Comparison of ENCODE assay signal across 24 mouse cellular contexts in the genomic region with DNA sequence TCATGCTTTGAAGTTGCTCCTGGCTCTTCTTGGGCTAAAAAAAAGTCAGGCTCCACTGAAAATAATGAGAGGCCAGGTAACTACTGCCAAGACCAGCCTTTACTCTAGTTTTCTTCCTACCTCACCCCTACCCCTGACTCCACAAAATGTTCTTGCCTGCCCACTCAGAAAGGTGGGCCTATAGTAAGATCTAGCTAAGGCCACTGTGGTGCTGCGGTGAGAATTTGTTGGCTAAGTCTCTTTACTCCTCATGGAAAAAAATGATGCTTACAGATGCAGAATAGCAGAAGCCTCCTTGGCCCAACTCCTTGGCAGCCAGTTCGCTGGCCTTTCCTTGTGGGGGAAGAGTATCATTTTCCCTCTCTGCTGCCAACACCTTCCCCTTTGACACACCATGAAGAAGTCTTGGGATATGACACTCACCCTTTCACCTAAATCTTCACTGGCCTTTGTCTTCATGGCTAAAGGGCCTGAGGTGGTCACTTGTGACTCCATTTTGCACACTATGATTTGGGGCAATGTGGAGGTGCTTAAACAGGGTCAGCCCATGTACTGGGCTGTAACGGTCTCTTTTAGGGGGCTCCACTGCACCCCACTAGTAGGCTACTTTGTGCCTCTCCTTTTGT. TPM values are rescaled to one million over a fixed set of nuclear protein-coding genes. Genes with fewer than 3 reads are reported as not detected.
DNase-seq lines count a peak whose midpoint lies in the region; ATAC-seq and TF ChIP-seq lines count a peak whose summit lies in the region.
"Had no signal": no experiment of that assay in that cellular context is flagged by ENCODE, and none has a peak within 500 bp of the region (broad histone marks: within the 10 kb centered on the region; RNA-seq: fewer than 3 reads in every experiment).

No protein-coding gene starts in this region.

- H3K9me3 ChIP-seq in forebrain, embryonic 13.5 days (replicated peaks), result no peaks in the 10 kb centered on the region
- no peaks in the 10 kb centered on the region for H3K9me3 ChIP-seq in forebrain, embryonic 16.5 days (ENCODE audit: control insufficient read depth, low read length)
- H3K9me3 ChIP-seq in heart, embryonic 14.5 days (ENCODE audit: control insufficient read depth, low read length), result no peaks in the 10 kb centered on the region
- no peaks in the 10 kb centered on the region for H3K9me3 ChIP-seq in CH12.LX (replicated peaks; ENCODE audit: low read length)
- no peaks in the 10 kb centered on the region for H3K9me3 ChIP-seq in embryonic facial prominence, embryonic 13.5 days
- H3K9me3 ChIP-seq: midbrain, embryonic 15.5 days; neural tube, embryonic 15.5 days had no signal

- in situ Hi-C loops in CH12.LX (cut with MboI; ENCODE audit: low pct_ligation_motif_present, low pct_unique_long_range_greater_than_20kb, low sequenced_read_pairs), result loop anchor here (5.0 to 10.0 kb wide), 2 partner anchors 216 to 308 kb away; no protein-coding TSS in a partner anchor

- H3K4me3 ChIP-seq in forebrain, embryonic 13.5 days, result no peak overlapping the region
- no peak overlapping the region for H3K4me3 ChIP-seq in forebrain, embryonic 16.5 days (replicated peaks; ENCODE audit: low read length)
- H3K4me3 ChIP-seq in heart, embryonic 14.5 days (ENCODE audit: control insufficient read depth in 1 of 2, insufficient read depth in 1 of 2, low read depth in 1 of 2, low read length in 2 of 2), result no peak overlapping the region
- no peak overlapping the region for H3K4me3 ChIP-seq in CH12.LX (replicated peaks in 1 of 3; ENCODE audit: low read depth in 2 of 3, low read length in 2 of 3, poor library complexity in 1 of 3)
- H3K4me3 ChIP-seq in embryonic facial prominence, embryonic 13.5 days, result no peak overlapping the region
- H3K4me3 ChIP-seq: layer of hippocampus, adult 2 months; midbrain, embryonic 15.5 days; myocyte; neural tube, embryonic 15.5 days had no signal

- intact Hi-C loops in heart, postnatal 36 days (cut with DNase I), result loop anchor here (1.0 to 5.0 kb wide), 3 partner anchors 71 to 306 kb away; no protein-coding TSS in a partner anchor

- H3K36me3 ChIP-seq in forebrain, embryonic 13.5 days (ENCODE audit: poor library complexity, severe bottlenecking), result peaks cover 49% of the 10 kb centered on the region
- no peaks in the 10 kb centered on the region for H3K36me3 ChIP-seq in forebrain, embryonic 16.5 days (ENCODE audit: control insufficient read depth, insufficient read depth)
- H3K36me3 ChIP-seq in heart, embryonic 14.5 days (ENCODE audit: control insufficient read depth, insufficient read depth, low read length), result peaks cover 58% of the 10 kb centered on the region
- peaks cover 51 to 68% of the 10 kb centered on the region in 2 experiments for H3K36me3 ChIP-seq in CH12.LX (replicated peaks in 1 of 2; ENCODE audit: control insufficient read depth in 1 of 2, insufficient read depth in 1 of 2, low read length in 1 of 2)
- H3K36me3 ChIP-seq in embryonic facial prominence, embryonic 13.5 days, result peaks cover 44% of the 10 kb centered on the region
- H3K36me3 ChIP-seq: midbrain, embryonic 15.5 days; neural tube, embryonic 15.5 days had no signal

- TF ChIP-seq RAD21 in CH12.LX (IDR thresholded peaks at IDR 0.05; ENCODE audit: low read depth, low read length), result no peak

- no peak for DNase-seq in heart, postnatal 36 days
- no peak for DNase-seq in CH12.LX (ENCODE audit: extremely low read depth)
- no peak for DNase-seq in thymus, postnatal 14 days
- DNase-seq in spleen, postnatal 4 days (ENCODE audit: low spot score in 2 of 2), result no peak
- DNase-seq: adrenal gland, postnatal 10 days; cerebellum, adult 9-11 months; gastrocnemius, postnatal 25 days; heart, postnatal 4 days; kidney, adult 8-10 months; kidney, postnatal 14 days; layer of hippocampus, postnatal 36 days; liver; right cerebral cortex, postnatal 25 days; thymus, postnatal 36 days had no signal

- ATAC-seq in forebrain, embryonic 13.5 days, result no peak
- no peak for ATAC-seq in forebrain, embryonic 16.5 days
- ATAC-seq in heart, embryonic 14.5 days (ENCODE audit: insufficient number of reproducible peaks, insufficient read depth, low FRiP score, low read depth), result no peak
- ATAC-seq in embryonic facial prominence, embryonic 13.5 days (ENCODE audit: insufficient number of reproducible peaks, insufficient read depth, low FRiP score, low TSS enrichment, low read depth), result no peak
- ATAC-seq: hindbrain, postnatal 0 days; midbrain, embryonic 15.5 days; Patski had no signal

- peak; percentile 31; the same call in 1 of the 2 replicates for TF ChIP-seq POLR2A in CH12.LX (IDR thresholded peaks at IDR 0.05; ENCODE audit: low read depth, low read length)

- peak overlapping the region; percentile 5; the same call in 1 of the 2 replicates for H3K4me2 ChIP-seq in forebrain, embryonic 13.5 days
- H3K4me2 ChIP-seq in forebrain, embryonic 16.5 days (ENCODE audit: low read length), result no peak overlapping the region
- no peak overlapping the region for H3K4me2 ChIP-seq in heart, embryonic 14.5 days (ENCODE audit: low read length)
- no peak overlapping the region for H3K4me2 ChIP-seq in CH12.LX (ENCODE audit: insufficient read depth, low read depth, poor library complexity, severe bottlenecking)
- H3K4me2 ChIP-seq in embryonic facial prominence, embryonic 13.5 days, result no peak overlapping the region
- H3K4me2 ChIP-seq: midbrain, embryonic 15.5 days; neural tube, embryonic 15.5 days had no signal

- dilution Hi-C loops in CH12.LX (cut with MboI; ENCODE audit: extremely low pct_ligation_motif_present, extremely low pct_unique_long_range_greater_than_20kb, low sequenced_read_pairs), result no loop called here

- TF ChIP-seq CTCF in CH12.LX (conservative IDR thresholded peaks at IDR 0.05 in 1 of 2, IDR thresholded peaks at IDR 0.05 in 1 of 2; ENCODE audit: low read depth in 2 of 2, low read length in 2 of 2), result no peak

- H3K27me3 ChIP-seq in forebrain, embryonic 13.5 days, result no peaks in the 10 kb centered on the region
- no peaks in the 10 kb centered on the region for H3K27me3 ChIP-seq in forebrain, embryonic 16.5 days (replicated peaks; ENCODE audit: control insufficient read depth, insufficient read depth, low read length)
- no peaks in the 10 kb centered on the region for H3K27me3 ChIP-seq in heart, embryonic 14.5 days (ENCODE audit: control insufficient read depth, insufficient read depth, low read length)
- no peaks in the 10 kb centered on the region for H3K27me3 ChIP-seq in CH12.LX (replicated peaks)
- no peaks in the 10 kb centered on the region for H3K27me3 ChIP-seq in embryonic facial prominence, embryonic 13.5 days
- H3K27me3 ChIP-seq: Patski had no signal

- peaks cover 31% of the 10 kb centered on the region for H3K79me2 ChIP-seq in CH12.LX (replicated peaks; ENCODE audit: control insufficient read depth, extremely low read depth, insufficient read depth, poor library complexity, severe bottlenecking)

- peak overlapping the region; percentile 46 for H3K9ac ChIP-seq in forebrain, embryonic 13.5 days
- no peak overlapping the region for H3K9ac ChIP-seq in forebrain, embryonic 16.5 days (replicated peaks; ENCODE audit: low read depth, low read length)
- H3K9ac ChIP-seq in heart, embryonic 14.5 days (ENCODE audit: low read length), result 0 out of 2 replicates have a peak overlapping the region, but pooled peaks have one; percentile 21
- H3K9ac ChIP-seq in CH12.LX (ENCODE audit: insufficient read depth, low read depth), result no peak overlapping the region
- peak overlapping the region; percentile 32; the same call in 1 of the 2 replicates for H3K9ac ChIP-seq in embryonic facial prominence, embryonic 13.5 days
- H3K9ac ChIP-seq: midbrain, embryonic 15.5 days; neural tube, embryonic 15.5 days had no signal

- no peak for TF ChIP-seq EP300 in CH12.LX (IDR thresholded peaks at IDR 0.05; ENCODE audit: low read length)

- WGBS in forebrain, embryonic 13.5 days, result 91% methylated on average over 3 of the region's 3 CpGs
- 77% methylated on average over 3 of the region's 3 CpGs for WGBS in forebrain, embryonic 16.5 days
- 89% methylated on average over 3 of the region's 3 CpGs for WGBS in heart, embryonic 14.5 days
- WGBS in embryonic facial prominence, embryonic 13.5 days, result 77% methylated on average over 3 of the region's 3 CpGs

- H3K4me1 ChIP-seq in forebrain, embryonic 13.5 days, result peaks cover 78% of the 10 kb centered on the region
- peaks cover 35% of the 10 kb centered on the region for H3K4me1 ChIP-seq in forebrain, embryonic 16.5 days (replicated peaks; ENCODE audit: control insufficient read depth, insufficient read depth, low read length)
- H3K4me1 ChIP-seq in heart, embryonic 14.5 days (ENCODE audit: control insufficient read depth in 2 of 2, insufficient read depth in 2 of 2, low read length in 2 of 2), result peaks cover 8 to 41% of the 10 kb centered on the region in 2 experiments
- peaks cover 16 to 69% of the 10 kb centered on the region in 2 experiments for H3K4me1 ChIP-seq in CH12.LX (ENCODE audit: control insufficient read depth in 1 of 2, insufficient read depth in 2 of 2)
- peaks cover 54% of the 10 kb centered on the region for H3K4me1 ChIP-seq in embryonic facial prominence, embryonic 13.5 days

- H3K27ac ChIP-seq in forebrain, embryonic 13.5 days, result no peak overlapping the region
- H3K27ac ChIP-seq in forebrain, embryonic 16.5 days (ENCODE audit: low read length), result no peak overlapping the region
- H3K27ac ChIP-seq in heart, embryonic 14.5 days (replicated peaks in 1 of 2; ENCODE audit: control insufficient read depth in 1 of 2, insufficient read depth in 1 of 2, low read depth in 2 of 2, low read length in 2 of 2), result no peak overlapping the region
- no peak overlapping the region for H3K27ac ChIP-seq in CH12.LX (ENCODE audit: insufficient read depth, low read depth)
- H3K27ac ChIP-seq in embryonic facial prominence, embryonic 13.5 days, result no peak overlapping the region
- H3K27ac ChIP-seq: hindbrain, postnatal 0 days; midbrain, embryonic 15.5 days; neural tube, embryonic 15.5 days had no signal

RNA-seq across cellular contexts. Expression of a gene that starts 5.6 kb away (rescaled TPM):
- polyA plus RNA-seq in forebrain, embryonic 13.5 days (2015; fragmentation: Nextera tagmentation; extraction: Ambion mirVana), result 1,785 and 2,054 TPM in 2 replicates
- 1,169 and 1,368 TPM in 2 replicates for polyA plus RNA-seq in forebrain, embryonic 16.5 days (2015; fragmentation: Nextera tagmentation; extraction: Ambion mirVana)
- 532 and 571 TPM in 2 replicates for polyA plus RNA-seq in heart, embryonic 14.5 days (2014; fragmentation: Nextera tagmentation; extraction: Ambion mirVana)
- total RNA-seq in heart, postnatal 36 days (2021), result 100 to 1,000 TPM; 107 to 138 TPM
- total RNA-seq in CH12.LX (2012; rRNA removed) (99.4 and 146 TPM in 2 replicates), CH12.LX (2014; rRNA removed) (33.5 and 42.4 TPM in 2 replicates)
- polyA plus RNA-seq in CH12.LX (2012; ENCODE audit: insufficient read length, low read depth), result 255 and 299 TPM in 2 replicates
- 1,075 and 1,213 TPM in 2 replicates for polyA plus RNA-seq in embryonic facial prominence, embryonic 13.5 days (2015; fragmentation: Nextera tagmentation; extraction: Ambion mirVana)

RNA-seq across cellular contexts. Expression of a gene that starts 37.1 kb away (rescaled TPM):
- polyA plus RNA-seq in forebrain, embryonic 13.5 days (2015; fragmentation: Nextera tagmentation; extraction: Ambion mirVana), result 6.6 and 7.0 TPM in 2 replicates
- 8.2 and 9.2 TPM in 2 replicates for polyA plus RNA-seq in forebrain, embryonic 16.5 days (2015; fragmentation: Nextera tagmentation; extraction: Ambion mirVana)
- 6.8 and 7.4 TPM in 2 replicates for polyA plus RNA-seq in heart, embryonic 14.5 days (2014; fragmentation: Nextera tagmentation; extraction: Ambion mirVana)
- 10 to 100 TPM; 45.8 to 48.8 TPM for total RNA-seq in heart, postnatal 36 days (2021)
- total RNA-seq in CH12.LX (2012; rRNA removed) (8.9 and 12.4 TPM in 2 replicates), CH12.LX (2014; rRNA removed) (11.5 and 11.8 TPM in 2 replicates)
- 18.6 and 20.8 TPM in 2 replicates for polyA plus RNA-seq in CH12.LX (2012; ENCODE audit: insufficient read length, low read depth)
- polyA plus RNA-seq in embryonic facial prominence, embryonic 13.5 days (2015; fragmentation: Nextera tagmentation; extraction: Ambion mirVana), result 2.1 and 4.3 TPM in 2 replicates

Comparison
In these comparisons a context has a peak if more than half of its experiments do, and no peak if none do; other contexts are left out.
1. H3K9ac ChIP-seq: peak in forebrain, embryonic 13.5 days (single experiment), heart, embryonic 14.5 days (single experiment) and embryonic facial prominence, embryonic 13.5 days (single experiment); none in forebrain, embryonic 16.5 days (single experiment) and CH12.LX (single experiment).